Mouse (Mus musculus): Measurements from ENCODE around the gene Glis3.

Glis3 gene

GRCm38 (mm10) chr19:28299211-28299775 lies 380.6 kb downstream of the Glis3 start:
- DNase-seq, result peak; percentile 55

- no peak for DNase-seq
These were observed 381.2 kb downstream of the Glis3 start for GRCm38 (mm10) chr19:28298669-28299068.

- no peak for DNase-seq
These were observed 388.3 kb downstream of the Glis3 start for GRCm38 (mm10) chr19:28291596-28291995.

- no peak for DNase-seq
These were observed 390.4 kb downstream of the Glis3 start for GRCm38 (mm10) chr19:28289457-28289856.

GRCm38 (mm10) chr19:28287431-28287830 lies 392.4 kb downstream of the Glis3 start:
- no peak for DNase-seq

GRCm38 (mm10) chr19:28284098-28284569 lies 395.7 kb downstream of the Glis3 start:
- no peak for DNase-seq

- DNase-seq, result no peak
These were observed 396.4 kb downstream of the Glis3 start for GRCm38 (mm10) chr19:28283241-28284097.

GRCm38 (mm10) chr19:28281405-28281804 lies 398.5 kb downstream of the Glis3 start:
- peak; percentile 42 for DNase-seq

- no peak for DNase-seq
These were observed 402.8 kb downstream of the Glis3 start for GRCm38 (mm10) chr19:28277104-28277503.

GRCm38 (mm10) chr19:28274501-28274900 lies 405.4 kb downstream of the Glis3 start:
- no peak for DNase-seq

GRCm38 (mm10) chr19:28273946-28274345 lies 405.9 kb downstream of the Glis3 start:
- no peak for DNase-seq

GRCm38 (mm10) chr19:28266850-28267249 lies 413.0 kb downstream of the Glis3 start:
- no peak for DNase-seq

GRCm38 (mm10) chr19:28265776-28266175 lies 414.1 kb downstream of the Glis3 start:
- DNase-seq, result no peak

GRCm38 (mm10) chr19:28258907-28259675 lies 420.8 kb downstream of the Glis3 start:
- no peak for DNase-seq

- DNase-seq, result no peak
These were observed 421.4 kb downstream of the Glis3 start for GRCm38 (mm10) chr19:28258480-28258879.

GRCm38 (mm10) chr19:28247345-28247744 lies 432.5 kb downstream of the Glis3 start:
- no peak for DNase-seq

- DNase-seq, result no peak
These were observed 433.7 kb downstream of the Glis3 start for GRCm38 (mm10) chr19:28246186-28246585.

- DNase-seq, result no peak
These were observed 441.8 kb downstream of the Glis3 start for GRCm38 (mm10) chr19:28238073-28238472.

GRCm38 (mm10) chr19:28237621-28238020 lies 442.3 kb downstream of the Glis3 start:
- no peak for DNase-seq

- DNase-seq, result peak; percentile 19
These were observed 444.3 kb downstream of the Glis3 start for GRCm38 (mm10) chr19:28235571-28235970.

GRCm38 (mm10) chr19:28235096-28235495 lies 444.8 kb downstream of the Glis3 start:
- DNase-seq, result no peak

- DNase-seq, result no peak
These were observed 445.2 kb downstream of the Glis3 start for GRCm38 (mm10) chr19:28234676-28235075.

GRCm38 (mm10) chr19:28231511-28231910 lies 448.4 kb downstream of the Glis3 start:
- DNase-seq, result no peak
